Mouse (Mus musculus): ENCODE results near the gene Ralgps1. TPM values are rescaled to one million over a fixed set of nuclear protein-coding genes. Genes with fewer than 3 reads are reported as not detected.
"Not testable (repeated sequence)": the region's sequence is repeated elsewhere in the genome, so short reads cannot be mapped to it uniquely, and the experiment has no call there.

Gene Ralgps1
- polyA plus RNA-seq, 1 experiment = 4.6 TPM

DNA sequence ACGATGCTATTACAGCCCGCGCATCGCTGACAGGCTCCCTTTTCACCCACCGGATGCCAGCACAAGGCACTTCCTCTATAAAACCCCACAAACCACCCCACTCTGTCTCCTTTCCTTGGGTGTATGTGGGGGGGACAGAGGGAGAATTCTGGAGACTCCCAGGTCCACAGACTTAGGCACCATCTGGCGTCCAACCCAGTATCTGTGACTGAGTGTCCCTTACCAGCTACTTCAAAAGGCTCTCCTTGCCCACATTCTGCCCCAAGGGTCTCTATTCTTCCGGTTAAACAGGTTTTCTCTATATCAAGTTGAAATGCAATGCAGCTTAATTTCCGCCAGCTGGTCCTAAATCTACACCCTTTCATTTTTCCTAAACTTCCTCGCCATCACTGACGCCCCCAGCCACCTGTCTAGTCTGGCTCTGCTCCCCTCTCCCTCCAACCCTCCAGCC lies 276.0 kb downstream of the Ralgps1 start:
- no peak for TF ChIP-seq POLR2A (IDR thresholded peaks at IDR 0.05; ENCODE audit: borderline replicate concordance, control insufficient read depth, low read depth, low read length)
- Histone ChIP-seq H3K4me3 (replicated peaks; ENCODE audit: control insufficient read depth, low read depth, low read length) (no peak overlapping the region), H3K27ac (ENCODE audit: control insufficient read depth, insufficient read depth, low read depth, low read length, poor library complexity) (no peak overlapping the region), H3K4me1 (ENCODE audit: control insufficient read depth, insufficient read depth, low read length) (no peaks in the 10 kb centered on the region)
- WGBS = 54% methylated on average over 10 of the region's 10 CpGs

DNA sequence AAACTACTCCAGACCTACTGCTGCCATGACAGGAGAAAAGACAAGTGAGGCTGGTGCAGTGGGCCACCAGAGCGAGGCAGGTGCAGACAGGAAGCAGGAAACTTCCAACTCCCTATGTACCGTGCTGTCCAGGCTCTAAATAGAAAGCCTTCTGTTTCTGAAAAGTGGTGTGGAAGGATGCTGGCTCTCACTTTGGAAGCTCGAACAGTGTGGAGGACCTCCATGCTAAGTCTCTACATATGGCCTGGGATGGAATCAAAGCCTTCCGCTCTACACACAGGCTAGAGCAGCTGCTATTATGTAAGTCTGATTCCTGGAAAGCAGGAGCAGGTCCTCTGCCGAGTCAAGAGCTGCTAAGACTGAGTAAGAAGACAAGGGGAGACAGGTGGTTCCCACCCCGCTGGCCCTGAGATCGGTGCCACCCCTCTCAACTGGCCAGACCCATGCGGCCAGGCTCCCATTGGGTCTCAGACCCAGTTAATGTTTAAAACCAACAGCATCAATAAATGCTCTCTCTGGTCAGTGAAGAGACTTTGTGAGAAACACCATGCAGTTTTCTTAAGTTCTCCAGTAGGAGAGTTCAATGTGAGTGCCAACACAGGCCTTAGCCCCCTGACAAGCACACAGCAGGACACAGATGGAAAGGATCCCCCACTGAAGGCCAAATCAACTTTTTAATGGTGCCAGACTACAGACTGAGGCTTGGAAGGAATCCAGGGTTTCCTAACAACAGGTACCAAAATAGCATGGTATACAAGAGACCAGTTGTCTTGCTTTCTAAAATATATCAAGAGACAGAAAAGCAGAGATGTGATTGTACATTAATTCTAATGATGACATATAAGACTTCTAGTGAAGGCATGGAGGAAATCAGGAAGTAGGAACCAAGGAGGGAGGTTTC lies 280.4 kb downstream of the Ralgps1 start:
- WGBS = 72% methylated on average over 8 of the region's 8 CpGs
- Histone ChIP-seq H3K4me3 (replicated peaks; ENCODE audit: control insufficient read depth, low read depth, low read length) (no peak overlapping the region), H3K27ac (ENCODE audit: control insufficient read depth, insufficient read depth, low read depth, low read length, poor library complexity) (no peak overlapping the region), H3K4me1 (ENCODE audit: control insufficient read depth, insufficient read depth, low read length) (no peaks in the 10 kb centered on the region)
- no peak for TF ChIP-seq POLR2A (IDR thresholded peaks at IDR 0.05; ENCODE audit: borderline replicate concordance, control insufficient read depth, low read depth, low read length)
- TF ChIP-seq CTCF (IDR thresholded peaks at IDR 0.05; ENCODE audit: control insufficient read depth, insufficient read depth, low read length) = no peak

DNA sequence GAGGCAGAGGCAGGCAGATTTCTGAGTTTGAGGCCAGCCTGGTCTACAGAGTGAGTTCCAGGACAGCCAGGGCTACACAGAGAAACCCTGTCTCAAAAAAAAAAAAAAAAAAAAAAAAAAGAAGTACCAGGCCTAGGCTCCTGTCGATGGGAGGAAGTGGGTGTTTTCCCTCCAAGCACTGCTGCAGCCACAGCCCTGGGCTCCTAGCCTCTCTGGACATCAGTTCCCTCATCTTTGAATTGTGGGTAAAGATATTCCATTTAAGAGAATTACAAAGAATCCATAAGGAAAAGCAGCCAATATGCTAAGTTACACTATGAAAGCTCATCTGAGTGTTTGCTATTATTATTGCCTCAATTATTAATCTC lies 281.3 kb downstream of the Ralgps1 start:
- not testable (repeated sequence) for H3K4me1 ChIP-seq (ENCODE audit: control insufficient read depth, insufficient read depth, low read length); H3K27ac ChIP-seq (ENCODE audit: control insufficient read depth, insufficient read depth, low read depth, low read length, poor library complexity); H3K4me3 ChIP-seq (replicated peaks; ENCODE audit: control insufficient read depth, low read depth, low read length)
- WGBS = 0% methylated on average over 1 of the region's 1 CpGs

DNA sequence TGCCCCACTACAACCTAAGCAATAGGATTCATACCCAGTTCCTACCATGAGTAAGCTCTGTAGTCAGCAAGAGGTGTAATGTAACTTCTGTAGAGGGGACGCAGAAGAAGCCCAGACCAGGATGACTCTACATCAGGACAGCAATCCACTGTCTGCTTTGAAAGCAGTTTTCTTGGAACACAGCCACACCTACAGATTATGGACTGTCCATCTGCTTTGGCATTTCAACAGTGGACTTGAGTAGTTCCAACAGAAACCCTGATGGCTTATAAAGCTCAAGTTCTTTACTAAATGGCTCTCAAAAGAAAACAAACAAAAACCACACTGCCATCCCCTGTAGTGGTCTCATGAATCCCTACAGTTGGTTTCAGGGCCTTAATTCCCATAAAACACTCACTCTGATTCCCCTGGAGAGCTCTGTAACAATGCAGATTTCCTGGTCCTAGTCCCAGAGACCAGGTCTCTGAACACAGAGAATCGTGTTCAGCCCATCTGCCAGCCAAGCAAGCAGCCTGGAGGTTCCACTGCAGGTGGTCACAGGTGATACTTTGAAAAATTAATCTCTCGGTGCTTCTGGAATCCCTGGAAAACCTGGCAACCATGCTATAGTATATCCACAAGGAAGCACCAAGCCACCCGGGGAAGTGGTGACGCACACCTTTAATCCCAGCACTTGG lies 281.8 kb downstream of the Ralgps1 start:
- no peak for TF ChIP-seq POLR2A (IDR thresholded peaks at IDR 0.05; ENCODE audit: borderline replicate concordance, control insufficient read depth, low read depth, low read length)
- TF ChIP-seq CTCF (IDR thresholded peaks at IDR 0.05; ENCODE audit: control insufficient read depth, insufficient read depth, low read length) = no peak
- Histone ChIP-seq H3K4me3 (replicated peaks; ENCODE audit: control insufficient read depth, low read depth, low read length) (no peak overlapping the region), H3K27ac (ENCODE audit: control insufficient read depth, insufficient read depth, low read depth, low read length, poor library complexity) (no peak overlapping the region), H3K4me1 (ENCODE audit: control insufficient read depth, insufficient read depth, low read length) (no peaks in the 10 kb centered on the region)
- 71% methylated on average over 5 of the region's 5 CpGs for WGBS

DNA sequence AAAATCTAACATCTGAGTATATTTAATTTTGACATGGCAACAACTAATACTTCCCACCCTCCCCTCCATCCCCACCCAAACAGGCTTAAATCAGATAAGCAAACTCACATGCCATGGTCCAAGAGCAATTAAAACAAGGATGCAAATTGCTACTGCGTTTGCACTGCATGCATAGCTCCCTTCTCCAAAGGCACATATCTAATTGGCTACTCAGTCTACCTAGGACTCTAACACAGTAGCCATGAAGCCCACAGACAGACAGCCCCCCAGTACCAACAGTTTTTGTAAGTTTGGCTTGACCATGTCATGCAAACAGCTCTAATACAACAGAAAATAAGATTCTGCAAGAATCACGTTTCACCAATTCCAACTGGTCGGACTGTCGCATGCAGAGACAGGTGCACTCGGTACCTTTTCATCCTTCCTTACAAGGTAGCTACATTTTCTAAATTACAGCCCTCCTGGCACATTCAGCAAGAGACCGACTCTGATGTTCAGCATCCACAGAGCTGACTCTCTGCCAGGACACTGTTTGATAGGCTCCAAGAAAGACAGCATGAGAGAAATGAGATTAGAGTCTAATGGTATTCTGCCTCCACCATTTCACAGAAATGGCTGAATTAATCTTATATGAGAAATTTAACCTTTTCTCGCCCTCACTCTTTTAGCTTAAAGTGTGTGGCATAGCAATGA lies 284.5 kb downstream of the Ralgps1 start:
- no peak for TF ChIP-seq POLR2A (IDR thresholded peaks at IDR 0.05; ENCODE audit: borderline replicate concordance, control insufficient read depth, low read depth, low read length)
- TF ChIP-seq CTCF (IDR thresholded peaks at IDR 0.05; ENCODE audit: control insufficient read depth, insufficient read depth, low read length) = no peak
- WGBS = 82% methylated on average over 7 of the region's 7 CpGs

DNA sequence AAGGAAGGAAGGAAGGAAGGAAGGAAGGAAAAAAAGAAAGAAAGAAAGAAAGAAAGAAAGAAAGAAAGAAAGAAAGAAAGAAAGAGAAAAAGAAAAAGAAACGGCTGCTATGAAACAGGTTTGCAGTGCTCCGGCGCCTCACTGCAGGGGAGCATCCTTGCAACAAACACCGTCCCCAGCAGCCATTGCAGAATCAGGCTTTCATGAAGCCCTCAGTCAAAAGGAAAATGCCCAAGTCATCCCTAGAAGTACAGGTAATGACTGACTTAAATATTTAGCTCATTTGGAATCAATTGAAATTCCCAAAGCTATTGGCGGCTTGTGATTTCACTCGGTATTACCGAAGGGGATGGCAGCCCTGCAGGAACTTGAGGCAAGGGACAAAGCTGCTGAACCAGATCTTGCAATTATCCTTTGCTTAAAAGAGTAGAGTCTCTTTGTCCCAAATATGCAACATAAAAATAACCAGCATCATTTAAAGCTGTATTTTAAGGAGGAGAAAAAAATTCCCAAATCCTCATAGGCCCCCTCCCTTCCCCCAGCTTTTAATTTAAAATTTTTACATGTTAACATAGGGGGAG lies 285.2 kb downstream of the Ralgps1 start:
- Histone ChIP-seq H3K27ac (ENCODE audit: control insufficient read depth, insufficient read depth, low read depth, low read length, poor library complexity) (no peak overlapping the region), H3K4me3 (replicated peaks; ENCODE audit: control insufficient read depth, low read depth, low read length) (no peak overlapping the region), H3K4me1 (ENCODE audit: control insufficient read depth, insufficient read depth, low read length) (no peaks in the 10 kb centered on the region; the same call in 1 of the 2 replicates)
- no peak for TF ChIP-seq CTCF (IDR thresholded peaks at IDR 0.05; ENCODE audit: control insufficient read depth, insufficient read depth, low read length)
- TF ChIP-seq POLR2A (IDR thresholded peaks at IDR 0.05; ENCODE audit: borderline replicate concordance, control insufficient read depth, low read depth, low read length) = no peak
- 78% methylated on average over 7 of the region's 7 CpGs for WGBS

More for the DNA sequence above, 284.5 kb downstream of the Ralgps1 start:
- Histone ChIP-seq H3K4me1 (ENCODE audit: control insufficient read depth, insufficient read depth, low read length) (no peaks in the 10 kb centered on the region; the same call in 1 of the 2 replicates), H3K4me3 (replicated peaks; ENCODE audit: control insufficient read depth, low read depth, low read length) (no peak overlapping the region), H3K27ac (ENCODE audit: control insufficient read depth, insufficient read depth, low read depth, low read length, poor library complexity) (no peak overlapping the region)

DNA sequence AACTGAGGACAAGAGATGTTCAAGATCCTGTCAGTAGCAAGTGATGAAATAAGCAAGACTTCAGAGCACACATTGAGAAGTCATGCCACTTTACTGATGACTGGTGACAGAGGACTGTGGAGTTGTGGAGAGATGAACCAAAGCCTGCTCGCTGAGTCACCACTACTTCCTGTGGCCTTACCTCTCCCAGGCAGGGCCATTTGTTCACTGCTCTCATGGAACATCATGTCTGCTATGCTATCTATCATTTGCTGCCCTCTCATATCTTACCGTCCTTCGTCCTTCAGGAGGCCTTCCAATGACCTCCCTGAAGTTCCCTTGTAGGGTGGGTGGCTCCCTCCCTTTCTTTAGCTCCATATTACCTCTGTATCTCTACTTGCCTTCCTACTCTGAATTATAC lies 287.1 kb downstream of the Ralgps1 start:
- 71% methylated on average over 3 of the region's 3 CpGs for WGBS
- H3K4me3 ChIP-seq (replicated peaks; ENCODE audit: control insufficient read depth, low read depth, low read length) = no peak overlapping the region
- no peaks in the 10 kb centered on the region; the same call in 1 of the 2 replicates for H3K4me1 ChIP-seq (ENCODE audit: control insufficient read depth, insufficient read depth, low read length)
- no peak overlapping the region for H3K27ac ChIP-seq (ENCODE audit: control insufficient read depth, insufficient read depth, low read depth, low read length, poor library complexity)
- TF ChIP-seq POLR2A (IDR thresholded peaks at IDR 0.05; ENCODE audit: borderline replicate concordance, control insufficient read depth, low read depth, low read length) (no peak), CTCF (IDR thresholded peaks at IDR 0.05; ENCODE audit: control insufficient read depth, insufficient read depth, low read length) (no peak)

Other genes starting within 250 kb of the Ralgps1 start
- gene Garnl3, start 239.8 kb downstream of the Ralgps1 start, polyA plus RNA-seq (2011; ENCODE audit: insufficient read depth, insufficient read length, low replicate concordance, missing spikeins) = 0.34 and 0.67 TPM in 2 replicates
- 0.97 and 6.8 TPM in 2 replicates for gene Angptl2, start 155.4 kb downstream of the Ralgps1 start, polyA plus RNA-seq (2011; ENCODE audit: insufficient read depth, insufficient read length, low replicate concordance, missing spikeins)
- 3.1 and 5.7 TPM in 2 replicates for gene Zbtb34, start 59.8 kb upstream of the Ralgps1 start, polyA plus RNA-seq (2011; ENCODE audit: insufficient read depth, insufficient read length, low replicate concordance, missing spikeins)
- 4.8 and 11.1 TPM in 2 replicates for gene Zbtb43, start 97.1 kb upstream of the Ralgps1 start, polyA plus RNA-seq (2011; ENCODE audit: insufficient read depth, insufficient read length, low replicate concordance, missing spikeins)